Mouse (Mus musculus) G1E (cell line): ENCODE results near the gene Gng10.

ENCODE experiments used
- CTCF ChIP-seq: IDR thresholded peaks from 2 replicates; pipeline ENCODE4 v1.5.1; 2012; ENCODE audit warnings: low read depth, low read length, inconsistent platforms, mixed read lengths
- TAL1 ChIP-seq: conservative IDR thresholded peaks from 2 replicates; pipeline ENCODE4 v1.6.1; 2012; ENCODE audit warnings: low read depth, low read length, inconsistent platforms, mixed read lengths

DNA sequence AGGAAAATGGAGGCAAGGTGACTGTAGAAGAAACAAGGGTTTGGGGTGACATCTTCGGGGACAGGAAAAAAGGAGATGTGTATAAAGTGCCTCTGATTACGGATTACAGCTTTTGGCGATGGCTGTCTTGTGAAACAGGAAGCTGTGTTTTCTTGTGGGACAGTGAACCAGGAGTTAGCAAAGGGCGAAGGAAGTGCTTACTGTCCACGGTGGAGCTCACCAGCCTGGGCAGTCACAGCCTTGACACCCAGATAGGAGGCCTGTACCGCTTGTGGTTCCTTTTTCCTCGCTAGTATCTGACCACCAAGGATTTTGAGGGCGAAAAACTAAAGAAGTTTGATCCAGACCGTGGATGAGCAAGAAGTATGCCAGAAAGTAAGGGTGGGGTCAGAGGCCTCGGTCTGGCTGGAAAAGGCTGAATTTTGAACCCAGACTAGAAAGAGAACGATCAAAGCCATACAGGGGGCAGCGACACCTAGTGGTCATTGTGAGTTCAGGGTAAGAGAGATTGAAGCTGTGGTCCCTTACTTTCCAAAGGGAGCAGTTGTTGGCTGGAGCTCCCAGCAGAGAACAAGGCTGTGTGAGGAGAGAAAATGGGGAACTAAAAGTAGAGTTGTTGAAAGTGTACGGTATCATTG, 1.7 kb downstream of the Gng10 start:
- peak; percentile 80 for TF ChIP-seq CTCF
- TF ChIP-seq TAL1, result no peak
